Mouse (Mus musculus): ENCODE measurements at regions not wholly inside any gene's neighbourhood (a gene's known extent, or its start where the extent isn't known, plus 50 kb on each side); places are given as distances from the start of the nearest gene placed in this dataset.
A peak's percentile ranks its signal among the peaks of the same experiment; 100 is the strongest.

GRCm38 (mm10) chr8:64422200-64422849 lies 216.3 kb upstream of the Tll1 start:
- TF ChIP-seq CTCF (IDR thresholded peaks at IDR 0.05; ENCODE audit: low read depth): no peak
- 0 out of 2 replicates have a peak overlapping the region, but pooled peaks have one; percentile 13 for H3K4me2 ChIP-seq (ENCODE audit: low read depth, low read length)

GRCm38 (mm10) chr8:64421502-64422199 lies 215.6 kb upstream of the Tll1 start:
- DNase-seq (ENCODE audit: low spot score) (peak; percentile 69), ATAC-seq (peak; percentile 78)
- Histone ChIP-seq H3K4me3 (ENCODE audit: low read length) (no peak overlapping the region), H3K9me3 (ENCODE audit: low read length) (no peaks in the 10 kb centered on the region), H3K4me1 (ENCODE audit: insufficient read depth, low read length) (peaks cover 7% of the 10 kb centered on the region; the same call in 1 of the 2 replicates), H3K27ac (no peak overlapping the region), H3K27me3 (ENCODE audit: insufficient read depth, low read length) (no peaks in the 10 kb centered on the region), H3K36me3 (ENCODE audit: insufficient read depth, low read length) (no peaks in the 10 kb centered on the region), H3K9ac (replicated peaks; ENCODE audit: low read length) (no peak overlapping the region), H3K4me2 (ENCODE audit: low read depth, low read length) (0 out of 2 replicates have a peak overlapping the region, but pooled peaks have one; percentile 13)
- no peak for TF ChIP-seq CTCF (IDR thresholded peaks at IDR 0.05; ENCODE audit: low read depth)
- WGBS: 45% methylated on average over 6 of the region's 6 CpGs

More at GRCm38 (mm10) chr8:64422200-64422849, 216.3 kb upstream of the Tll1 start:
- Histone ChIP-seq H3K9ac (replicated peaks; ENCODE audit: low read length) (no peak overlapping the region), H3K27ac (no peak overlapping the region), H3K27me3 (ENCODE audit: insufficient read depth, low read length) (no peaks in the 10 kb centered on the region), H3K36me3 (ENCODE audit: insufficient read depth, low read length) (no peaks in the 10 kb centered on the region), H3K9me3 (ENCODE audit: low read length) (no peaks in the 10 kb centered on the region), H3K4me1 (ENCODE audit: insufficient read depth, low read length) (peaks cover 7% of the 10 kb centered on the region; the same call in 1 of the 2 replicates), H3K4me3 (ENCODE audit: low read length) (no peak overlapping the region)
- WGBS: 16% methylated on average over 8 of the region's 8 CpGs
- DNase-seq (ENCODE audit: low spot score): peak; percentile 48
- peak; percentile 58 for ATAC-seq

- no peak overlapping the region for H3K9ac ChIP-seq (replicated peaks; ENCODE audit: low read length)
- no peak overlapping the region for H3K4me3 ChIP-seq (ENCODE audit: low read length)
- 0 out of 2 replicates have a peak, but pooled peaks have one; percentile 56 for ATAC-seq
- 34% methylated on average over 15 of the region's 15 CpGs for WGBS
- TF ChIP-seq CTCF (IDR thresholded peaks at IDR 0.05; ENCODE audit: low read depth): no peak
- no peaks in the 10 kb centered on the region for H3K9me3 ChIP-seq (ENCODE audit: low read length)
- no peaks in the 10 kb centered on the region for H3K27me3 ChIP-seq (ENCODE audit: insufficient read depth, low read length)
- no peaks in the 10 kb centered on the region for H3K36me3 ChIP-seq (ENCODE audit: insufficient read depth, low read length)
- peak overlapping the region; percentile 6 for H3K4me2 ChIP-seq (ENCODE audit: low read depth, low read length)
- DNase-seq (ENCODE audit: low spot score): peak; percentile 61
- peaks cover 4% of the 10 kb centered on the region; the same call in 1 of the 2 replicates for H3K4me1 ChIP-seq (ENCODE audit: insufficient read depth, low read length)
- H3K27ac ChIP-seq: no peak overlapping the region
Measured at GRCm38 (mm10) chr8:64412488-64413188, 206.6 kb upstream of the Tll1 start.

- DNase-seq (ENCODE audit: low spot score) (no peak), ATAC-seq (no peak)
- H3K4me1 ChIP-seq (ENCODE audit: insufficient read depth, low read length): no peaks in the 10 kb centered on the region
- no peaks in the 10 kb centered on the region for H3K36me3 ChIP-seq (ENCODE audit: insufficient read depth, low read length)
- no peak overlapping the region for H3K4me3 ChIP-seq (ENCODE audit: low read length)
- H3K27me3 ChIP-seq (ENCODE audit: insufficient read depth, low read length): no peaks in the 10 kb centered on the region
- no peak overlapping the region for H3K9ac ChIP-seq (replicated peaks; ENCODE audit: low read length)
- no peaks in the 10 kb centered on the region for H3K9me3 ChIP-seq (ENCODE audit: low read length)
- no peak overlapping the region for H3K4me2 ChIP-seq (ENCODE audit: low read depth, low read length)
- no peak overlapping the region for H3K27ac ChIP-seq
- 65% methylated on average over 9 of the region's 9 CpGs for WGBS
- TF ChIP-seq CTCF (IDR thresholded peaks at IDR 0.05; ENCODE audit: low read depth): no peak
Measured at GRCm38 (mm10) chr8:64406775-64407490, 200.9 kb upstream of the Tll1 start.

- ATAC-seq (no peak), DNase-seq (ENCODE audit: low spot score) (no peak)
- Histone ChIP-seq H3K4me2 (ENCODE audit: low read depth, low read length) (no peak overlapping the region), H3K9ac (replicated peaks; ENCODE audit: low read length) (no peak overlapping the region), H3K4me3 (ENCODE audit: low read length) (no peak overlapping the region), H3K27ac (no peak overlapping the region), H3K9me3 (ENCODE audit: low read length) (no peaks in the 10 kb centered on the region), H3K4me1 (ENCODE audit: insufficient read depth, low read length) (no peaks in the 10 kb centered on the region), H3K27me3 (ENCODE audit: insufficient read depth, low read length) (no peaks in the 10 kb centered on the region), H3K36me3 (ENCODE audit: insufficient read depth, low read length) (no peaks in the 10 kb centered on the region)
- 55% methylated on average over 3 of the region's 3 CpGs for WGBS
- TF ChIP-seq CTCF (IDR thresholded peaks at IDR 0.05; ENCODE audit: low read depth): no peak
Measured at GRCm38 (mm10) chr8:64399554-64399953, 193.5 kb upstream of the Tll1 start.

- Histone ChIP-seq H3K36me3 (ENCODE audit: insufficient read depth, low read length) (no peaks in the 10 kb centered on the region), H3K4me1 (ENCODE audit: insufficient read depth, low read length) (no peaks in the 10 kb centered on the region), H3K27me3 (ENCODE audit: insufficient read depth, low read length) (no peaks in the 10 kb centered on the region), H3K4me3 (ENCODE audit: low read length) (no peak overlapping the region), H3K4me2 (ENCODE audit: low read depth, low read length) (no peak overlapping the region), H3K27ac (no peak overlapping the region), H3K9me3 (ENCODE audit: low read length) (no peaks in the 10 kb centered on the region), H3K9ac (replicated peaks; ENCODE audit: low read length) (no peak overlapping the region)
- TF ChIP-seq CTCF (IDR thresholded peaks at IDR 0.05; ENCODE audit: low read depth): no peak
- no peak for ATAC-seq
- DNase-seq (ENCODE audit: low spot score): no peak
- WGBS: 86% methylated on average over 4 of the region's 4 CpGs
Measured at GRCm38 (mm10) chr8:64397876-64398275, 191.8 kb upstream of the Tll1 start.

Data from hindbrain, postnatal 0 days (tissue).